Comparison of ENCODE assay signal across 9 mouse cellular contexts in genomic region chr8:121262728-121263389, GRCm38 (mm10).
A peak's percentile ranks its signal among the peaks of the same experiment; 100 is the strongest.
DNase-seq lines count a peak whose midpoint lies in the region; ATAC-seq and TF ChIP-seq lines count a peak whose summit lies in the region.
"Had no signal": no experiment of that assay in that cellular context is flagged by ENCODE, and none has a peak within 500 bp of the region (broad histone marks: within the 10 kb centered on the region; RNA-seq: fewer than 3 reads in every experiment).

No protein-coding gene starts in this region.

- no peak overlapping the region for H3K4me3 ChIP-seq in heart, postnatal 0 days (ENCODE audit: low read depth, low read length)
- H3K4me3 ChIP-seq in limb, embryonic 15.5 days = no peak overlapping the region

- TF ChIP-seq CTCF in heart, postnatal 0 days (IDR thresholded peaks at IDR 0.05; ENCODE audit: low read depth) = no peak

- H3K4me2 ChIP-seq in heart, postnatal 0 days (ENCODE audit: low read depth, low read length) = 0 out of 2 replicates have a peak overlapping the region, but pooled peaks have one; percentile 10
- no peak overlapping the region for H3K4me2 ChIP-seq in limb, embryonic 15.5 days

- DNase-seq in ovary, postnatal 36 days (ENCODE audit: low spot score) = peak; percentile 14
- DNase-seq in ovary, postnatal 14 days (ENCODE audit: low spot score) = no peak
- peak; percentile 84 for DNase-seq in heart, postnatal 0 days (ENCODE audit: low spot score)
- peak; percentile 48 for DNase-seq in urinary bladder, postnatal 14 days (ENCODE audit: low spot score)
- DNase-seq in embryo, embryonic 9.5 days (ENCODE audit: extremely low spot score) = no peak
- no peak for DNase-seq in right cerebral cortex, adult 18-20 months
- no peak for DNase-seq in right cerebral cortex, postnatal 4 days

- H3K36me3 ChIP-seq in heart, postnatal 0 days (replicated peaks; ENCODE audit: control insufficient read depth, insufficient read depth, low read length) = no peaks in the 10 kb centered on the region
- no peaks in the 10 kb centered on the region for H3K36me3 ChIP-seq in limb, embryonic 15.5 days
- H3K36me3 ChIP-seq: G1E had no signal

- peak; percentile 88 for TF ChIP-seq EP300 in heart, postnatal 0 days (IDR thresholded peaks at IDR 0.05; ENCODE audit: low read depth)

- no peak overlapping the region for H3K9ac ChIP-seq in heart, postnatal 0 days (replicated peaks; ENCODE audit: low read depth, low read length)
- H3K9ac ChIP-seq in limb, embryonic 15.5 days = no peak overlapping the region

- H3K27me3 ChIP-seq in heart, postnatal 0 days (ENCODE audit: control insufficient read depth, insufficient read depth, low read length) = peaks cover 8% of the 10 kb centered on the region; the same call in 1 of the 2 replicates
- peaks cover 23% of the 10 kb centered on the region for H3K27me3 ChIP-seq in limb, embryonic 15.5 days

- WGBS in heart, postnatal 0 days = 29% methylated on average over 21 of the region's 21 CpGs
- 70% methylated on average over 21 of the region's 21 CpGs for WGBS in limb, embryonic 15.5 days

- peak overlapping the region; percentile 63 for H3K27ac ChIP-seq in heart, postnatal 0 days (ENCODE audit: low read depth)
- H3K27ac ChIP-seq in limb, embryonic 15.5 days = no peak overlapping the region

- ATAC-seq in heart, postnatal 0 days (ENCODE audit: insufficient read depth, low read depth) = peak; percentile 86
- 0 out of 2 replicates have a peak, but pooled peaks have one; percentile 20 for ATAC-seq in limb, embryonic 15.5 days (ENCODE audit: insufficient number of reproducible peaks, low FRiP score, low TSS enrichment, low read depth)

- peaks cover 24% of the 10 kb centered on the region for H3K4me1 ChIP-seq in heart, postnatal 0 days (ENCODE audit: control insufficient read depth, insufficient read depth)
- H3K4me1 ChIP-seq in limb, embryonic 15.5 days = peaks cover 18% of the 10 kb centered on the region

- H3K9me3 ChIP-seq in heart, postnatal 0 days (replicated peaks; ENCODE audit: control insufficient read depth, low read length) = no peaks in the 10 kb centered on the region
- no peaks in the 10 kb centered on the region for H3K9me3 ChIP-seq in limb, embryonic 15.5 days

Comparison
In these comparisons a context has a peak if more than half of its experiments do, and no peak if none do; other contexts are left out.
1. DNase-seq: peak in ovary, postnatal 36 days (single experiment), heart, postnatal 0 days (single experiment) and urinary bladder, postnatal 14 days (single experiment); none in ovary, postnatal 14 days (single experiment), embryo, embryonic 9.5 days (single experiment), right cerebral cortex, adult 18-20 months (single experiment) and right cerebral cortex, postnatal 4 days (single experiment).